Mouse (Mus musculus) macrophage (primary cell): ENCODE data around the gene Pard3. TPM values are rescaled to one million over a fixed set of nuclear protein-coding genes. Genes with fewer than 3 reads are reported as not detected.

Experiments
- H3K27ac ChIP-seq: fragments of 350-480 bp; formaldehyde crosslinking; 2 replicates; pipeline ENCODE4 v1.9.0; 2021
- H3K36me3 ChIP-seq: fragments of 350-480 bp; formaldehyde crosslinking; 2 replicates; pipeline ENCODE4 v1.9.0; 2021; ENCODE audit errors: inconsistent target
- H3K4me3 ChIP-seq: fragments of 350-480 bp; formaldehyde crosslinking; 2 replicates; pipeline ENCODE4 v1.9.0; 2021; ENCODE audit errors: inconsistent target
- H3K79me2 ChIP-seq: fragments of 350-480 bp; formaldehyde crosslinking; 2 replicates; pipeline ENCODE4 v1.9.0; 2021; ENCODE audit errors: inconsistent target
- WGBS: methylation state at CpG from one replicate; pipeline ENCODE4 v1.1.7; 2026; ENCODE audit warnings: inconsistent platforms; ENCODE audit not compliant: missing documents; 5-methylcytosine and 5-hydroxymethylcytosine counted together
- polyA plus RNA-seq: library from polyadenylated mRNA; stranded (reverse); fragments of 250-400 nt; gene quantifications from 3 replicates; pipeline ENCODE4 v1.2.4, GENCODE M21; 2018; ENCODE audit warnings: inconsistent platforms

Pard3 gene
- polyA plus RNA-seq, 1 experiment from 2014 or later, result not detected

DNA sequence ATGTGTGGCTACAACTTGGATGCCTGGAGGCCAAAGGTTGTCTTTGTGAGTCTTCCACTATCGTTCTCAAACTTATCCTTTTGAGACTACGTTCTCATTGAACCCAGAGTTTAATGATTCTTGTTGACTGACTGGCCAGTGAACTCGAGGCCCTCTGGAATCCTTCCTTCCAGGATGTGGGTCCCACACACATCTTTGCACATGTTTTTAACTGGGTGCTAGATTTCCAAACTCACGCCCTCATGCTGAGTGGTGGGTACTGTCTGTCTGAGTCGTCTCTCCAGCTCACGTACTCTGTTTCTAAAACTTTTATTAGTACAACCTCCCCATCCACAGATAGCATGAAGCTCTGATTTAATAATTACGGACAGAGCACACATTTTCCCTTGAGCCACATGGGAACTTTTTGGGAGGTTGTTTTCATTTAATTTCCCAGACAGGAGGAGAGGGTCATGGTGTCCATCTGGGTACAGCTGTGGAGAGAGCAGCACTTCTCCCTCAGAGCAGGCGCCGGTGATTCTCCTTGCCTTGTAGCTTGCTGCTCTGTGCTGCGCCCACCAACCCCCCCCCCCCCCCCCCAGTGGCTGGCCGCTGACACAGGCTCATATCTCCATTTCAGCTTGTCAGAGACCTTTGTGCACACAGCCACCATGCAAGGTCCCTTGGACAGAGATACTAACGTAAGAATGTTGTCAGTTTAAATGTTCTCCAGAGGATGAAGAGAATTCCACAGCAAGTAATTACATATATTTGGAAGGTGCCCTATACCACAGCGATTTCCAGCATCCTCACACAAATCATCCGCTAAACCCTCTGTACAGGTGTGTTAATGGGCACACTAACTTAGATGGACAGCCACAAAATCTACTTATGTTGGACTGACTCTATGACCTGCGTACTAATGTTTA lies 165.9 kb downstream of the Pard3 start:
- H3K4me3 ChIP-seq, result no peak overlapping the region
- H3K36me3 ChIP-seq, result no peaks in the 10 kb centered on the region
- 90% methylated on average over 15 of the region's 15 CpGs for WGBS
- no peak overlapping the region for H3K27ac ChIP-seq
- no peaks in the 10 kb centered on the region for H3K79me2 ChIP-seq

DNA sequence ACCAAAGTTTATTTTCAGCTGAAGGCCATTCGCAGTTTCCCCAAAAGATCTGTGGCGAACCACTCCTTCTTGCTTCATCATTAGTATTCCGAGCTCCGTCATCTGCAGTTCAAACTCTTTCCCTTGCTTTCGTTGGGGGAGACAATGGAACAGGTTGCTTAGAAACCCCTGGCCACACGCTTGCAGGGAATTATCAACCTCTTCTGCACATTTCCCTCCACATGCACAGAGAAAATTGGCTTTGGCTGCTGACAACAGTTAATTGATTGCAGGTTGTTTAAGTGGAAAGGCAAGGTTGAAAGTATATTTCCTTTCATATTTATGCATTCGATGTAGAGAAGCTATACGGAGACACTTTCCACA lies 166.5 kb downstream of the Pard3 start:
- no peaks in the 10 kb centered on the region for H3K36me3 ChIP-seq
- WGBS, result 95% methylated on average over 8 of the region's 8 CpGs
- H3K4me3 ChIP-seq, result no peak overlapping the region
- no peaks in the 10 kb centered on the region for H3K79me2 ChIP-seq
- no peak overlapping the region for H3K27ac ChIP-seq

DNA sequence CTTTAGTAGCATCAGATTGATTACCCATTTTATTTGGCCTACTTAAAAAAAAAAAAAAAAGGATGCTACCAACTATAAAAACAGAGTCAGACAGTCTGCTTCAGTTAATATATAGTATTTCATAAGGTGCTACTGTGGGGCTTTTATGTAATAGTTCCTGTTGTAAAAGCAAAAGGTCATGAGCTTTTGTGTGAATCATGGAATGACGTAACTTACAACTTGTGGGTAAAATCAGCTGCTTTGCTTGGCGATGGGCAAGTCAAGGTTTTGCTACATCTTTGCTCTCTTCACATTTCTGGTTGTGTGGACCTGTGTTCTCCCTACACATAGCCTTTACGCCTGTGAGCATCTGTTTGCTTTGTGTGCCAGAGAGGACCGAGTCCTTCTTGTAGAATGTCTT lies 179.7 kb downstream of the Pard3 start:
- H3K4me3 ChIP-seq, result no peak overlapping the region
- H3K79me2 ChIP-seq, result no peaks in the 10 kb centered on the region
- WGBS, result 71% methylated on average over 4 of the region's 4 CpGs
- no peaks in the 10 kb centered on the region for H3K36me3 ChIP-seq
- H3K27ac ChIP-seq, result no peak overlapping the region

DNA sequence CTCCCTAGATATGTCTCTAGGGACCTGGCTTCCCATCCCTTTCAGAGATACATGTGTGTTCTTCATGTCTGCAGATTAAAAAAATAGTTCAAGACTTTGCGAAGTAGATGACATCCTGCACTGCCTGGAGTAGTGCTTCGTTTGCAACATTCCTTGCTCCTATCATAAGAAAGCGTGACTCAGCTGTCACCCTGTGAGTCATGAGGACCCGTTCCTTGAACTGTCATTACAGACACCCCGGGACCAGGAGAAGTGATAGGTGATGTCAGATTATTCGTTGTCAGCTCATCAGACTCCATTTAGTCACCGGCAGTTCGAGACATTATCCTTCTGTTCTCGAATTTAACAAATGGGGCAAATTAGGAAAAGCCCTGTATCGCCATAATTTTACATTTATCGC lies 180.1 kb downstream of the Pard3 start:
- Histone ChIP-seq H3K79me2 (no peaks in the 10 kb centered on the region), H3K36me3 (no peaks in the 10 kb centered on the region), H3K4me3 (no peak overlapping the region), H3K27ac (no peak overlapping the region)
- WGBS, result 93% methylated on average over 11 of the region's 11 CpGs

DNA sequence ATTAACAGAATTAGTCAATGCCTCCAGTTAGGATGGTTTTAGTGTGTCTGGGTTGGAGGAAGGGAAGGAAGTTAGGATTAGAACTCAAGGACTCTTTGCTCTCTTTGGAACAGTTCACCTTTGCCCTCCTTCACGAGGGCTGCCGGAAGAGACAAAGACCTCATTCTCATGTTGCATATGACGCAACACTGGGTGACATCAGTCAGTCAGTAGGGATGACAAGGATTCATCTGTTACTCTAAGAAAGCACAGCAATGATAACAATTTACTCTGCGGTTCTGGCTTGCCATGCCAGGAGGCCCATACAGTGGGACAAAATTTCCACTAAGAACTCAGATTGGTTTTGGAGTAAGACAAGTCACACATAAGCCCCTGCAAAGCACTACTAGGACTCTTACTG lies 187.1 kb downstream of the Pard3 start:
- no peak overlapping the region for H3K27ac ChIP-seq
- no peak overlapping the region for H3K4me3 ChIP-seq
- 85% methylated on average over 4 of the region's 4 CpGs for WGBS
- no peaks in the 10 kb centered on the region for H3K79me2 ChIP-seq
- no peaks in the 10 kb centered on the region for H3K36me3 ChIP-seq

DNA sequence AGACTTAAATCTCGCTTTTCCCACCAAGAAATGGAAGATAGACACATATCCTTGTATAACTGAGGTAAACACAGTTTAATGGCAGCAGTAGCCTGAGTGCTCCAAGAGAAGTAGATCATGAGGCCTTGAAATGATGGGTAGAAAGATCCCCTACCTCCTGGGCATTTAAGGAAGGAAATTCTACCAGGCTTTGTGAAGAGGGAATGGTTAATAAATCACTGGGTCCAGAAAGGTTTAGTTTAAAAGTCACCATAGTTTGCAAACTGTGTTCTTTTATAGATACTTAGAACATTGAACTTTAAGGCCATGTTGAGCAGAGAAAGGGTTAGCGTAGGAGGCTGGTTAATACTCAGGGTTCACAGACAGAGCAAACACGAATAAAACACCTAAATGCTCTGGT lies 187.8 kb downstream of the Pard3 start:
- Histone ChIP-seq H3K79me2 (no peaks in the 10 kb centered on the region), H3K36me3 (no peaks in the 10 kb centered on the region), H3K27ac (no peak overlapping the region), H3K4me3 (no peak overlapping the region)
- WGBS, result 91% methylated on average over 3 of the region's 3 CpGs

DNA sequence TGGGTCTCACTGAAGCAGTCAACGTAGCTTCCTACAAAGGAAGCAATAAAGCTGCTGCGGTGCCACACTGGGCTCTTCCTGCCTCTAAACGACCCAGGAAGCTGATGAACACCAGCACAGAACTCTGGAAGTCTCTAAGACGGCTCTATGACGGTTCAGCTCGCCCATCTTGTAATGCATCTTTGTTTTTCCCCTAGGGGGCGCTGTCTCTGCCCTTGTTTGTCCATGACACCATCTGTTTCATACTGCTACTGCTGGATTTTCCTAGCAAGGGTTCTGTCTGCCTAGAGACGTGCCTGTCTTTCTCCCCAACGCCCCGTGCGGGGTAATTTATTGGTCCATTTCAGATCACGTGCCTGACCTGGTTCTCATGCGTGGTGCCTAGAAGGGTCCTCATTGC lies 188.3 kb downstream of the Pard3 start:
- Histone ChIP-seq H3K79me2 (no peaks in the 10 kb centered on the region), H3K36me3 (no peaks in the 10 kb centered on the region), H3K27ac (no peak overlapping the region), H3K4me3 (no peak overlapping the region)
- WGBS, result 80% methylated on average over 13 of the region's 13 CpGs

DNA sequence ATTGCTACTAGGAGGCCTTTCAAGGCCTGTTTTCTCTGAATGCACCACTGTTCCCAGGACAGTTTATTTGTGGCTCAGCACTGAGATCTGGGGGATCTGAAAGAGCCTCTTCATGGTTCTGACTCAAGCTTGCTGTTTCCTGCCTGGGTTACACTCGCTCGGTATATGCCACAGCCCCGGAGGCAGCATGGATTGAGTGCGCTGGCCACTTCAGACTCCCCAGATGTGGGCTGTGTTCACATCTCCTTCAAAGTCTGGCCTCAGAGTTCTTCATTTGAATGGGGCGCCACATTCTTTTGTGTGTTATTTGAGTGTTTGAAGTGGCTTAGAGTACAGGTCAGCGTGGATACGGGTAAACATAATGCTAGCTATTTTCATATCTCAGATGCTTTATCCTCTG lies 190.9 kb downstream of the Pard3 start:
- H3K27ac ChIP-seq, result no peak overlapping the region
- H3K36me3 ChIP-seq, result no peaks in the 10 kb centered on the region
- no peak overlapping the region for H3K4me3 ChIP-seq
- H3K79me2 ChIP-seq, result no peaks in the 10 kb centered on the region
- 91% methylated on average over 7 of the region's 7 CpGs for WGBS

DNA sequence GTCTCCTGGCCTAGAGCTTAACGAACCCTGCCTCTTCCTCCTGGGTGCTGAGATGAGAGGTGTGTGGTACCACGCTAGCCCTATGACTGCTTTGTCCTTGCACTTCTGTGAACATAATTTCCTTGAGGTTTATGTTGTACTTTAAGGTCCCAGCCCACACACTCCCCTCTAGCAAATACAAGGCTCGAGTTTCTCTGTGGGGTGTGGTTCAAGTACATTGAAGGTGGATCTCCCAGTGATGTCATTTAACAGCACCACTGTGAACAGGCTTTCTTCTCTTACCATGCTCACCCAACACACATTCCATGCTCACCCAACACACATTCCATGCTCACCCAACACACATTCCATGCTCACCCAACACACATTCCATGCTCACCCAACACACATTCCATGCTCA lies 193.4 kb downstream of the Pard3 start:
- Histone ChIP-seq H3K79me2 (no peaks in the 10 kb centered on the region), H3K27ac (no peak overlapping the region), H3K36me3 (no peaks in the 10 kb centered on the region), H3K4me3 (no peak overlapping the region)
- 88% methylated on average over 3 of the region's 3 CpGs for WGBS

DNA sequence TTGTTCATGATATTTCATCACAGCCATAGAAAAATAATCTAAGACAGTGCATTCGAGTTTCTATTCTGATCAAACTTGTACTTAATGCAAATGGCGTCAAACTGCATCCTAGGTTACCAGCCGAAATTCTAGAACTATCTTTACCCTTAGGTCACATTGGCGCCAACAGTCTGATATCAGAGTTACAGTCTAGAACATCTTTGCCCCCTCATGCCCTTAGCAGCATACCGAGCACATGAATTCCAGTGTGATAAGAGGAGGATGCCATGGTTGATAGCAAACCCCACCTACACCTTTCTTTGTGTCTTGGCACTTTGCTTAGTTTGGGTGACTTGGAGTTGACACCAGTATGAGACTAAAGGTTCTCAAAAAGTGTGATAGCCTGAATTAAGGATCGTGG lies 197.4 kb downstream of the Pard3 start:
- Histone ChIP-seq H3K27ac (no peak overlapping the region), H3K79me2 (no peaks in the 10 kb centered on the region), H3K4me3 (no peak overlapping the region), H3K36me3 (no peaks in the 10 kb centered on the region)
- 87% methylated on average over 6 of the region's 6 CpGs for WGBS

DNA sequence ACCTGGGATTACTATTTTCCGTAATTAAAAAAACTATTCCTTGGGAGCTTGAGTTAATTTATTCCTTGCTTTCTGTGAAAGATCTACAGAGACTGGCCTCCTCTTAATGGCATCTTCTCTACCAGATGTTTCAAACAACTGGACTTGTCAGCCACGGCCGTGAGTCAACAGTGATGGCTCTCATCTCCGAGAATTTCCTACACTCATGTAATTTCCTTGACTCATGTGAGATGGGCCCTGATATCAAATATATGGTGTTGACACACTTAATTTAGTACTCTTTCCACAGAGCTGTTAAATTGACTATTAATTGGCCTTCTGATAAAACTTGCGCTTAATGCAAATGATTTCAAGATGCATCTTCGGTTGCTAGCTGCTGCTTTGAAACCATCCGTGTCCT lies 198.3 kb downstream of the Pard3 start:
- H3K27ac ChIP-seq, result no peak overlapping the region
- 96% methylated on average over 7 of the region's 7 CpGs for WGBS
- no peak overlapping the region for H3K4me3 ChIP-seq

DNA sequence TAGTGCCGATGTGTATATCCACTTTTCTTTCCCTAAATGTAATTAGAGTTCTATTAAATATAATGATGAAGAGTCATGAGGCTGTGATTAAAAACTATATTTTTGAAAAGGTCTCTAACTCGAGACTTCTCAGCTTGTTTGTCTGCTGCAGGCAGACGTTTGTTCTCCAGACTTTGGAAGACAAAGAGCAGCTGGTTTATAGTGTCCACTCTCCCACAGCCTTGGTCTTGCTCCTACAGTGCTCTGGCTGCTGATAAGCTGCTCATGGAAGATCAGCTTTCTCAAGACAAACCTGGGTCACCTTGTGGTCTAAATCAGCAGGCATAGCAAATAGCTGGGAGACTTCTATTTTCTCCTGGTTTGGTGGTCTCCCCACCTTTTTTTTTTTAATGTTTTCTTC lies 198.7 kb downstream of the Pard3 start:
- Histone ChIP-seq H3K79me2 (no peaks in the 10 kb centered on the region), H3K4me3 (no peak overlapping the region), H3K27ac (no peak overlapping the region), H3K36me3 (no peaks in the 10 kb centered on the region)
- 82% methylated on average over 3 of the region's 3 CpGs for WGBS

More for the DNA sequence above, 198.3 kb downstream of the Pard3 start:
- no peaks in the 10 kb centered on the region for H3K79me2 ChIP-seq
- H3K36me3 ChIP-seq, result no peaks in the 10 kb centered on the region

DNA sequence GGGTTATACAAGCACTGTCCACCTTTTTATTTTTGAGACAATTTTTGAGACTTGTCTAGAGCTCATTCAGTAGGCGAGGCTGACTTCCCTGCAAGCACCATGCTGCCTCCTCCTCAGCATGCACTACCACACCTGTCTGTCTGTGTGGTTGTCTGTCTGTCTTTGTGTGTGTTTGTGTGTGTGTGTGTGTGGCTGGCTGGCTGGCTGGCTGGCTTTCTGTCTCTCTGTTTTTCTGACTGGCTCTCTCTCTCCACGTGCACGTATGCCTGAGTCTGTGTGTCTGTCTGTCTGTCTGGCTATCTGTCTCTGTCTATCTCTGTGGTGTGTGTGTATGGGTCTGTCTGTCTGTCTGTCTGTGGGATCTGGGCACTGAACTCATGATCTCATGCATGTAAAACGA lies 199.2 kb downstream of the Pard3 start:
- WGBS, result 74% methylated on average over 4 of the region's 4 CpGs
- H3K79me2 ChIP-seq, result no peaks in the 10 kb centered on the region
- H3K36me3 ChIP-seq, result no peaks in the 10 kb centered on the region
- H3K4me3 ChIP-seq, result no peak overlapping the region
- H3K27ac ChIP-seq, result no peak overlapping the region

DNA sequence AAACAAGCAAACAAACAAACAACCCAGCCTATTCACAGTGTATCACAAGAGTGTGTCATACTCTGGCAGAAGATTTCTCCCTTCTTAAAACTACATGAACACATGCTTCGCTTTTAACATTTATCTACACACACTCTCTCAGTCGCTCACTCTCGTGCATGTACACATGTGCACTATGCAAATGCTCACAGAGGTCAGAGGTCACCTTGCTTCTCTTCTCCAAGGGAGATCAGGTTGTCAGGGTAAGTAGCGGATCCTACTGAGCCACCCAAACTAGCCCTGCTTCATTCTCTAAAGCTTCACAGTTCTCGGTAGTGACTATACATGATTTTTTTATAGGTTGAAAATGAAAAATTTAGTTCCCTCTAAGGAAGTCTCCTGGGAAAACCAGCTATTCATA lies 199.8 kb downstream of the Pard3 start:
- H3K36me3 ChIP-seq, result no peaks in the 10 kb centered on the region
- no peak overlapping the region for H3K4me3 ChIP-seq
- 88% methylated on average over 5 of the region's 5 CpGs for WGBS
- H3K27ac ChIP-seq, result no peak overlapping the region
- H3K79me2 ChIP-seq, result no peaks in the 10 kb centered on the region

DNA sequence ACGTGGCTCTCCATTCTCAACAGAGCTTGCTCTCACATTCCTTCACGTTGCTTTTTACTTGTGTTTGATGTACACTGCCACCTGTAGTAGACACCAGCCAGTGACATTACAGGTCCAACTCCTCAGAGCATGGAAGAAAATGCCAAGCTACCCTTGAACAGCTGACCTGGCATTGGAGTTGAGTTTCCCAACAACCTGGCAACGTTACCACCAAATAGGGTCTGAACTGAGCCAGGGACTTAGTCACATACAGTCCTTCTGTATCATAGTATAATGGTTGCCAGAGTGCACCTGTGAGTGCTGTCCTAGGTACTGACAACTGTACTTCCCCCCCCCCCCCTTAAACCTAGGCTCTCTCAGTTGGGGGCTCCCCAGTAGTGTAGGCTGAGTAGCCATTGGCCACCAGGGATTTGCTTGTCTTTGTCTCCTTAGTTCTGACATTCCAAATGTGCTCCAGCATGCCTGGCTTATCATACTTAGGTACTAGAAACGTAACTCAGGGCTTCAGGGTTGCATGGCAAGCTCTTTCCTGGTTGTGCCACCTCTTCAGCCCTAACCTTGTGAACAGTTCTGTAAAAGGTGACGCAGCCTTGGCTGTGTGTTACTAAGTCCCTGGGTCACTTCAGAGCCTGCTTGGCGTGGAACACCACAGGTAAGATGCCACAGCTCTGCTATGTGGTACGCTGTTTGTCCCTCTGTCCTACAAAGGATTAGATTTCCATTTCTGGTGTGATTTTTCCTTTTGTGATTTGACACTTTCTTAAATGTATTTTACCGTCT lies 201.2 kb downstream of the Pard3 start:
- Histone ChIP-seq H3K36me3 (no peaks in the 10 kb centered on the region), H3K27ac (no peak overlapping the region), H3K4me3 (no peak overlapping the region), H3K79me2 (no peaks in the 10 kb centered on the region)
- 86% methylated on average over 8 of the region's 8 CpGs for WGBS
